Mouse (Mus musculus): ENCODE data around the gene Rps8. TPM values are rescaled to one million over a fixed set of nuclear protein-coding genes. Genes with fewer than 3 reads are reported as not detected.

Rps8 gene
- polyA plus RNA-seq, 1 experiment from 2014 or later = 1,137 TPM

GRCm38 (mm10) chr4:117115592-117115991 lies 40.5 kb downstream of the Rps8 start:
- Histone ChIP-seq H3K4me3 (replicated peaks; ENCODE audit: low read depth, low read length) (no peak overlapping the region), H3K27ac (no peak overlapping the region), H3K36me3 (ENCODE audit: insufficient read depth, low read length) (no peaks in the 10 kb centered on the region), H3K4me1 (replicated peaks; ENCODE audit: insufficient read depth, low read length) (peaks cover 6% of the 10 kb centered on the region; the same call in 1 of the 2 replicates), H3K4me2 (ENCODE audit: low read length) (no peak overlapping the region), H3K9ac (ENCODE audit: low read depth, low read length) (no peak overlapping the region), H3K27me3 (ENCODE audit: insufficient read depth, low read length) (no peaks in the 10 kb centered on the region), H3K9me3 (replicated peaks; ENCODE audit: low read length) (no peaks in the 10 kb centered on the region)
- ATAC-seq (replicated peaks; ENCODE audit: low FRiP score, low read depth) (no peak), DNase-seq (ENCODE audit: low spot score) (no peak)
- 86% methylated on average over 5 of the region's 5 CpGs for WGBS
- no peak for TF ChIP-seq CTCF (IDR thresholded peaks at IDR 0.05; ENCODE audit: low read depth)

- Histone ChIP-seq H3K4me2 (ENCODE audit: low read length) (no peak overlapping the region), H3K27me3 (ENCODE audit: insufficient read depth, low read length) (no peaks in the 10 kb centered on the region), H3K4me3 (replicated peaks; ENCODE audit: low read depth, low read length) (no peak overlapping the region), H3K36me3 (ENCODE audit: insufficient read depth, low read length) (peaks cover 7% of the 10 kb centered on the region; the same call in 1 of the 2 replicates), H3K9me3 (replicated peaks; ENCODE audit: low read length) (no peaks in the 10 kb centered on the region), H3K4me1 (replicated peaks; ENCODE audit: insufficient read depth, low read length) (no peaks in the 10 kb centered on the region), H3K27ac (no peak overlapping the region), H3K9ac (ENCODE audit: low read depth, low read length) (no peak overlapping the region)
- TF ChIP-seq CTCF (IDR thresholded peaks at IDR 0.05; ENCODE audit: low read depth) = no peak
- 86% methylated on average over 1 of the region's 1 CpGs for WGBS
- DNase-seq (ENCODE audit: low spot score) = no peak
- no peak for ATAC-seq (replicated peaks; ENCODE audit: low FRiP score, low read depth)
These were observed 42.8 kb downstream of the Rps8 start for GRCm38 (mm10) chr4:117113237-117113636.

- no peaks in the 10 kb centered on the region for H3K9me3 ChIP-seq (replicated peaks; ENCODE audit: low read length)
- H3K36me3 ChIP-seq (ENCODE audit: insufficient read depth, low read length) = peaks cover 7% of the 10 kb centered on the region; the same call in 1 of the 2 replicates
- no peak overlapping the region for H3K9ac ChIP-seq (ENCODE audit: low read depth, low read length)
- TF ChIP-seq CTCF (IDR thresholded peaks at IDR 0.05; ENCODE audit: low read depth) = no peak
- no peaks in the 10 kb centered on the region for H3K27me3 ChIP-seq (ENCODE audit: insufficient read depth, low read length)
- H3K4me1 ChIP-seq (replicated peaks; ENCODE audit: insufficient read depth, low read length) = no peaks in the 10 kb centered on the region
- no peak overlapping the region for H3K27ac ChIP-seq
- ATAC-seq (replicated peaks; ENCODE audit: low FRiP score, low read depth) (no peak), DNase-seq (ENCODE audit: low spot score) (no peak)
- H3K4me3 ChIP-seq (replicated peaks; ENCODE audit: low read depth, low read length) = no peak overlapping the region
- no peak overlapping the region for H3K4me2 ChIP-seq (ENCODE audit: low read length)
- 89% methylated on average over 11 of the region's 11 CpGs for WGBS
These were observed 45.1 kb downstream of the Rps8 start for GRCm38 (mm10) chr4:117110985-117111384.

GRCm38 (mm10) chr4:117110249-117110648 lies 45.8 kb downstream of the Rps8 start:
- no peak for DNase-seq (ENCODE audit: low spot score)
- no peak overlapping the region for H3K4me3 ChIP-seq (replicated peaks; ENCODE audit: low read depth, low read length)
- no peak overlapping the region for H3K27ac ChIP-seq
- no peak overlapping the region for H3K9ac ChIP-seq (ENCODE audit: low read depth, low read length)
- peaks cover 7% of the 10 kb centered on the region; the same call in 1 of the 2 replicates for H3K36me3 ChIP-seq (ENCODE audit: insufficient read depth, low read length)
- no peaks in the 10 kb centered on the region for H3K27me3 ChIP-seq (ENCODE audit: insufficient read depth, low read length)
- WGBS = 90% methylated on average over 13 of the region's 13 CpGs
- H3K4me2 ChIP-seq (ENCODE audit: low read length) = no peak overlapping the region
- TF ChIP-seq CTCF (IDR thresholded peaks at IDR 0.05; ENCODE audit: low read depth) = no peak
- no peak for ATAC-seq (replicated peaks; ENCODE audit: low FRiP score, low read depth)
- H3K4me1 ChIP-seq (replicated peaks; ENCODE audit: insufficient read depth, low read length) = 0 out of 2 replicates have a peak, but pooled peaks cover 5% of the 10 kb centered on the region
- no peaks in the 10 kb centered on the region for H3K9me3 ChIP-seq (replicated peaks; ENCODE audit: low read length)

GRCm38 (mm10) chr4:117109330-117109729 lies 46.7 kb downstream of the Rps8 start:
- H3K36me3 ChIP-seq (ENCODE audit: insufficient read depth, low read length) = peaks cover 7% of the 10 kb centered on the region; the same call in 1 of the 2 replicates

GRCm38 (mm10) chr4:117108524-117108849 lies 47.6 kb downstream of the Rps8 start:
- no peak overlapping the region for H3K27ac ChIP-seq
- no peaks in the 10 kb centered on the region for H3K27me3 ChIP-seq (ENCODE audit: insufficient read depth, low read length)
- WGBS = 97% methylated on average over 6 of the region's 6 CpGs
- no peak overlapping the region for H3K9ac ChIP-seq (ENCODE audit: low read depth, low read length)
- DNase-seq (ENCODE audit: low spot score) (no peak), ATAC-seq (replicated peaks; ENCODE audit: low FRiP score, low read depth) (no peak)
- no peaks in the 10 kb centered on the region for H3K9me3 ChIP-seq (replicated peaks; ENCODE audit: low read length)
- H3K36me3 ChIP-seq (ENCODE audit: insufficient read depth, low read length) = peaks cover 7% of the 10 kb centered on the region; the same call in 1 of the 2 replicates
- no peak overlapping the region for H3K4me2 ChIP-seq (ENCODE audit: low read length)
- 0 out of 2 replicates have a peak, but pooled peaks cover 5% of the 10 kb centered on the region for H3K4me1 ChIP-seq (replicated peaks; ENCODE audit: insufficient read depth, low read length)
- no peak for TF ChIP-seq CTCF (IDR thresholded peaks at IDR 0.05; ENCODE audit: low read depth)
- H3K4me3 ChIP-seq (replicated peaks; ENCODE audit: low read depth, low read length) = no peak overlapping the region

More at GRCm38 (mm10) chr4:117109330-117109729, 46.7 kb downstream of the Rps8 start:
- WGBS = 96% methylated on average over 25 of the region's 25 CpGs
- 0 out of 2 replicates have a peak, but pooled peaks cover 5% of the 10 kb centered on the region for H3K4me1 ChIP-seq (replicated peaks; ENCODE audit: insufficient read depth, low read length)
- H3K27ac ChIP-seq = no peak overlapping the region
- DNase-seq (ENCODE audit: low spot score) = no peak
- no peaks in the 10 kb centered on the region for H3K9me3 ChIP-seq (replicated peaks; ENCODE audit: low read length)
- ATAC-seq (replicated peaks; ENCODE audit: low FRiP score, low read depth) = no peak
- no peak for TF ChIP-seq CTCF (IDR thresholded peaks at IDR 0.05; ENCODE audit: low read depth)
- H3K4me3 ChIP-seq (replicated peaks; ENCODE audit: low read depth, low read length) = no peak overlapping the region
- H3K9ac ChIP-seq (ENCODE audit: low read depth, low read length) = no peak overlapping the region
- no peak overlapping the region for H3K4me2 ChIP-seq (ENCODE audit: low read length)
- no peaks in the 10 kb centered on the region for H3K27me3 ChIP-seq (ENCODE audit: insufficient read depth, low read length)

All from kidney, postnatal 0 days (tissue).